Mouse (Mus musculus): Measurements from ENCODE around the gene Gm49486. TPM values are rescaled to one million over a fixed set of nuclear protein-coding genes. Genes with fewer than 3 reads are reported as not detected.
A peak's percentile ranks its signal among the peaks of the same experiment; 100 is the strongest.

Gm49486 gene
- polyA plus RNA-seq, 1 experiment from 2014 or later: not detected

GRCm38 (mm10) chr15:79201491-79202150, 27.6 kb upstream of the Gm49486 start:
- H3K9ac ChIP-seq: no peak overlapping the region
- no peak overlapping the region for H3K4me2 ChIP-seq
- 33% methylated on average over 13 of the region's 13 CpGs for WGBS (ENCODE audit: insufficient replicate concordance)
- H3K9me3 ChIP-seq (replicated peaks): no peaks in the 10 kb centered on the region
- H3K36me3 ChIP-seq (replicated peaks): no peaks in the 10 kb centered on the region
- no peak for ATAC-seq (ENCODE audit: insufficient read depth)
- 0 out of 2 replicates have a peak, but pooled peaks cover 3% of the 10 kb centered on the region for H3K4me1 ChIP-seq (replicated peaks)
- H3K4me3 ChIP-seq (replicated peaks): no peak overlapping the region
- peaks cover 14% of the 10 kb centered on the region for H3K27me3 ChIP-seq
- no peak overlapping the region for H3K27ac ChIP-seq (replicated peaks)

- peaks cover 14% of the 10 kb centered on the region for H3K27me3 ChIP-seq
- H3K36me3 ChIP-seq (replicated peaks): no peaks in the 10 kb centered on the region
- H3K4me1 ChIP-seq (replicated peaks): 0 out of 2 replicates have a peak, but pooled peaks cover 3% of the 10 kb centered on the region
- ATAC-seq (ENCODE audit: insufficient read depth): no peak
- WGBS (ENCODE audit: insufficient replicate concordance): 37% methylated on average over 10 of the region's 10 CpGs
- H3K9ac ChIP-seq: no peak overlapping the region
- H3K27ac ChIP-seq (replicated peaks): no peak overlapping the region
- no peak overlapping the region for H3K4me3 ChIP-seq (replicated peaks)
- no peaks in the 10 kb centered on the region for H3K9me3 ChIP-seq (replicated peaks)
- H3K4me2 ChIP-seq: no peak overlapping the region
Observed at GRCm38 (mm10) chr15:79202575-79202974, 26.6 kb upstream of the Gm49486 start.

GRCm38 (mm10) chr15:79208211-79208610, 21.0 kb upstream of the Gm49486 start:
- Histone ChIP-seq H3K4me1 (replicated peaks) (no peaks in the 10 kb centered on the region), H3K36me3 (replicated peaks) (no peaks in the 10 kb centered on the region), H3K9me3 (replicated peaks) (no peaks in the 10 kb centered on the region), H3K4me2 (no peak overlapping the region), H3K27ac (replicated peaks) (no peak overlapping the region), H3K9ac (no peak overlapping the region), H3K4me3 (replicated peaks) (no peak overlapping the region), H3K27me3 (peaks cover 3% of the 10 kb centered on the region; the same call in 1 of the 2 replicates)
- 60% methylated on average over 6 of the region's 6 CpGs for WGBS (ENCODE audit: insufficient replicate concordance)
- ATAC-seq (ENCODE audit: insufficient read depth): no peak

DNA sequence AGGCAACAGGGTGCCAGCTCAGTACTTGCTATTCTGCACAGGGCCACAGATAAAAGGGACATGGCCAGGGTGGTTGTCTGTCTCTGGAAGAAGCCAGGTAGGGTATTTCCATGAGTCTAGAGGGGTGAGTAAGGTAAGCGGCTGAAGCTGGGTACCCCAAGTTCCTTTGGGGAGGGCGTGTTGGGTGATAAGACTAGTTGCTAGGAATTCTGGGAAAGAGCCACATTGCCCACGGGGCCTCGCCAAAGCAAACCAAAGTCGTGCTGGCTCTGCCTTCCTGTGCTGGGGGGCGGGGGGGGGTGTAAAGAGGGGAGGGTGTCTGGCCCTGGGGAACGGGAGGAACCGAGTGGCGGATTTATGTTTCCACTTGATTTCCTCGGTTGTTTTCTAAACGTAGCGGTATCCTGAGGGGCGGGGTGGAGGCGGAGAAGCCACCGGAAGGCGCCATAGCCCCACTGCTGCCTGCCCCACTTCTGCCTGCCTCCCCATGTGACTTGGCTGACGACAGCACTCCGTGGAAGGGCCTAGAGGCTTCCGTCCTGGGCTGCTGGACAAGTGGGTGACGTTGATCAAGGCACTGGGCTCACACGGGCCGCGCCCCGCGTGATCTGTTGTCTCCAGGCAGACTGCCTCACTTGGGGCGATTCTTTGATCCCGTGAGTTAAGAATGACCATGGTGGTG, 20.3 kb upstream of the Gm49486 start:
- Histone ChIP-seq H3K9me3 (replicated peaks) (no peaks in the 10 kb centered on the region), H3K27ac (replicated peaks) (no peak overlapping the region), H3K36me3 (replicated peaks) (no peaks in the 10 kb centered on the region), H3K4me2 (peak overlapping the region; percentile 39), H3K4me3 (replicated peaks) (no peak overlapping the region), H3K9ac (no peak overlapping the region), H3K27me3 (no peaks in the 10 kb centered on the region), H3K4me1 (replicated peaks) (no peaks in the 10 kb centered on the region)
- WGBS (ENCODE audit: insufficient replicate concordance): 57% methylated on average over 27 of the region's 27 CpGs
- no peak for ATAC-seq (ENCODE audit: insufficient read depth)

DNA sequence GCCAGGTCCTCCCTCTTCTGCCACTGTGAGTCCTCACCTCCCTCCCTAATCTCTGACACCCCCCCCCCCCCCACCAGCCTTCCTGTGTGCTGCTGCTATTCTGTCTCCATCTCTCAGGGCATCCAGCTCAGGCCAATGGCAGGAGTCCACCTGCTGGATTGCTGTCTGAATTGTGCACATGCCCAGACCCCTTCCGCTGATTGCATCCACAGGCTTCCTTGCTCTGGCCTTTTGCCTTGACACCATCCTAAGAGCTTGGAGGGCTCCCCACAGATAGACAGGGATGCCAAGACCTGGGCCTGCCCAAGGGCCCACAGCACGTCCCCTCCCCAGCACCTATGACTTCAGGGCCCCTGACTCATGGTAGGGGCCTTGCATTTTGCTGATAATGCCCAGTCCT, 18.8 kb upstream of the Gm49486 start:
- H3K9ac ChIP-seq: no peak overlapping the region
- no peaks in the 10 kb centered on the region for H3K36me3 ChIP-seq (replicated peaks)
- H3K27me3 ChIP-seq: no peaks in the 10 kb centered on the region
- H3K4me3 ChIP-seq (replicated peaks): no peak overlapping the region
- H3K4me2 ChIP-seq: no peak overlapping the region
- no peak overlapping the region for H3K27ac ChIP-seq (replicated peaks)
- no peaks in the 10 kb centered on the region for H3K9me3 ChIP-seq (replicated peaks)
- H3K4me1 ChIP-seq (replicated peaks): no peaks in the 10 kb centered on the region
- no peak for ATAC-seq (ENCODE audit: insufficient read depth)
- WGBS (ENCODE audit: insufficient replicate concordance): 47% methylated on average over 2 of the region's 2 CpGs

DNA sequence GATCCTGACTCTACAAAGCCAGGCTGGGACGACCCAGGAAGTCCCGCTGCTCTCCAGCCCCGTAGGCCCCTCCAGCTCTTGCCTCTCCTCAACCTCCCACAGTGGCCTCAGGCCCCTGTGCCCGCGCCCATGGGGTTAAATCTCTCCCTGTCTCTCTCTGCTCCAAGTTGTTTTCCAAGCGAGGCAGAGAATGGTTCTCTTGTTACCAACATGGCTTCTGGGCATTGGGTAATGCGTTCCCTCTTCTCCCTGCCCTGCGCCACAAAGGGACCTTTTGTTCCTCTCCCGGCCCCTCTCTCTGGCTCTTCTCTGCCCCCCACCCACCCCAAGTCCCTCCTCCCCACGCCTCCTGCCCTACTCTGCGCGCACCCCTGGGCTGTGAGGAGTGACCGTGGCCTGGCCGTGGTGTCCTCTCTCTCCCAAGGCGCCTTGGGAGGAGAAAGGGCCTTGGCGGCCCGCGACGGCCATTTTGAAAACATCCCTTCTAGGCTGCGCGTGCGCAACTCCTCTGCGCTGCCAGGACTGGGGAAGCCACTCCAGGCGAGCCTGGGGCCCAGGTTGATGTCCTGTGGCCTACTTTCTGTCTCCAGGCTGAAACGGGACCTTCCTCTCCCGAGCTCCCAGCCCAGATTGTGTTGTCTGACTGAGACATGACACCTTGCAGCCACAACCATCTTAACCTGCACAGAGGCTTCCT, 16.3 kb upstream of the Gm49486 start:
- no peak overlapping the region for H3K27ac ChIP-seq (replicated peaks)
- WGBS (ENCODE audit: insufficient replicate concordance): 80% methylated on average over 26 of the region's 26 CpGs
- H3K4me2 ChIP-seq: no peak overlapping the region
- H3K4me1 ChIP-seq (replicated peaks): no peaks in the 10 kb centered on the region
- H3K27me3 ChIP-seq: no peaks in the 10 kb centered on the region
- H3K36me3 ChIP-seq (replicated peaks): no peaks in the 10 kb centered on the region
- no peak for ATAC-seq (ENCODE audit: insufficient read depth)
- H3K9ac ChIP-seq: no peak overlapping the region
- no peaks in the 10 kb centered on the region for H3K9me3 ChIP-seq (replicated peaks)
- H3K4me3 ChIP-seq (replicated peaks): no peak overlapping the region

GRCm38 (mm10) chr15:79213591-79213990, 15.6 kb upstream of the Gm49486 start:
- no peak overlapping the region for H3K4me2 ChIP-seq
- no peak for ATAC-seq (ENCODE audit: insufficient read depth)
- no peaks in the 10 kb centered on the region for H3K27me3 ChIP-seq
- no peak overlapping the region for H3K27ac ChIP-seq (replicated peaks)
- H3K36me3 ChIP-seq (replicated peaks): no peaks in the 10 kb centered on the region
- H3K9me3 ChIP-seq (replicated peaks): no peaks in the 10 kb centered on the region
- no peaks in the 10 kb centered on the region for H3K4me1 ChIP-seq (replicated peaks)
- 66% methylated on average over 6 of the region's 6 CpGs for WGBS (ENCODE audit: insufficient replicate concordance)
- H3K9ac ChIP-seq: no peak overlapping the region
- no peak overlapping the region for H3K4me3 ChIP-seq (replicated peaks)

DNA sequence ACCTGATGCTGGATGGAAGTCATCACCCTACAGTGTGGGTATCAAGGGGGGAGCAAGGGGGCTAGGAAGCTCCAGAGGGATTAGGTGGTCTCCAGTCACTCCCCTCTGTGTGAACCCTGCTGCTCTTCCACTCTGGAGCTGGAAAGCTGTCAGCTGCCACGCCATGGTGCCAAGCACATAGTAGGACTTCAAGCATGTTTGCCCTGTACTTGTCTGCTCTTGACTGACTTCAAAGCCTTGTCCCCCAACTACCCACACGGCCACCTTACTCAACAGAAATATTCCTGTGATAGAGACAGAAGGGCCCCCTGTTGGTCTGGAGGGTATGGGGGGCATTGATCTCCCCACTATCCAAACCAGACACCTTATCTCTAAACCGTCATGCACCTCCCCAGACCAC, 13.0 kb upstream of the Gm49486 start:
- WGBS (ENCODE audit: insufficient replicate concordance): 30% methylated on average over 3 of the region's 3 CpGs
- Histone ChIP-seq H3K4me3 (replicated peaks) (no peak overlapping the region), H3K9me3 (replicated peaks) (no peaks in the 10 kb centered on the region), H3K27ac (replicated peaks) (no peak overlapping the region), H3K4me1 (replicated peaks) (no peaks in the 10 kb centered on the region), H3K27me3 (no peaks in the 10 kb centered on the region), H3K9ac (no peak overlapping the region), H3K4me2 (no peak overlapping the region), H3K36me3 (replicated peaks) (no peaks in the 10 kb centered on the region)
- no peak for ATAC-seq (ENCODE audit: insufficient read depth)

DNA sequence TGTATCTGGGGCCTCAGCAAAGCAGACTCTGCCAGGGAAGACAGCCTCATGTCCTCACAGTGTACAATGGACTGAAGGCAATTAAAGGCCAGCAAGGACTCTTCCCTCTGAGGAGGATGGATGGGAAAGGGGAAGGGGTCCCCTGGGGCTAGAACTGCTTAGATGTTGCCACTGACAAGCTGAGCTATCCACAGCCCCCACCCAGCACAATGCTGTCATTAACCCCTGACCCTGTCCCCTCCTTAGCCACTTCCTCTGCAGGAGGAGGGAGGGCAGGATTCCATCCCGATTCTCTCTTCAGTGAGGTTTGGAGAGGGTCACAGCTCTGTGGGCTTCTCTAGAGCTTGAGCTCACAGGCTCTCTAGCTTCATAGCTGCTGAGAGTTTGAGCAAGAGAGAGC, 9.6 kb upstream of the Gm49486 start:
- peaks cover 4% of the 10 kb centered on the region; the same call in 1 of the 2 replicates for H3K27me3 ChIP-seq
- H3K9ac ChIP-seq: no peak overlapping the region
- H3K27ac ChIP-seq (replicated peaks): no peak overlapping the region
- no peaks in the 10 kb centered on the region for H3K9me3 ChIP-seq (replicated peaks)
- H3K4me3 ChIP-seq (replicated peaks): no peak overlapping the region
- no peak for ATAC-seq (ENCODE audit: insufficient read depth)
- no peak overlapping the region for H3K4me2 ChIP-seq
- H3K4me1 ChIP-seq (replicated peaks): peaks cover 6% of the 10 kb centered on the region; the same call in 1 of the 2 replicates
- H3K36me3 ChIP-seq (replicated peaks): no peaks in the 10 kb centered on the region
- WGBS (ENCODE audit: insufficient replicate concordance): 19% methylated on average over 1 of the region's 1 CpGs

DNA sequence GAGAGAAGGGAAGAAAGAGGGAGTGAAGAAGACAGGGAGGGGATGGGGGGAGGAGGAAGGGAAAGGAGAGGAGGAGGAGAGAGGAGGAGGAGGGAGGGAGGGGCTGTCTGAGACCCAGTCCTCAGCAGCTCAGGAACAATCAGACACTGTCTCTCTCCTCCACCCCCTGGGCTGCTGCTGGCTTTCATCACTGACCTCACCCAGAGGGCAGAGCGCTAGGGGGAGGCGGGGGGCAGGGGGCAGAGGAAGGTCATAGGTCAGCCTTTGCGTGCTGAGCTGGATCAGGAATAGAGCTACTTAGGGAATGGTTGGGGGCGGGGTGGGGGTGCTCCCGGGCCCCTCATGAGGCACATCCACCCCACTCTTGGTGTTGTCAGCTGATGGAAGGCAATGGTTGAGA, 5.5 kb upstream of the Gm49486 start:
- WGBS (ENCODE audit: insufficient replicate concordance): 18% methylated on average over 5 of the region's 5 CpGs
- Histone ChIP-seq H3K4me2 (no peak overlapping the region), H3K9ac (no peak overlapping the region), H3K27ac (replicated peaks) (no peak overlapping the region), H3K27me3 (peaks cover 4% of the 10 kb centered on the region; the same call in 1 of the 2 replicates), H3K4me1 (replicated peaks) (peaks cover 6% of the 10 kb centered on the region; the same call in 1 of the 2 replicates), H3K4me3 (replicated peaks) (no peak overlapping the region), H3K36me3 (replicated peaks) (no peaks in the 10 kb centered on the region), H3K9me3 (replicated peaks) (no peaks in the 10 kb centered on the region)
- 0 out of 2 replicates have a peak, but pooled peaks have one; percentile 33 for ATAC-seq (ENCODE audit: insufficient read depth)

- Histone ChIP-seq H3K27ac (replicated peaks) (no peak overlapping the region), H3K4me1 (replicated peaks) (peaks cover 14% of the 10 kb centered on the region), H3K9ac (no peak overlapping the region), H3K27me3 (peaks cover 4% of the 10 kb centered on the region; the same call in 1 of the 2 replicates), H3K4me3 (replicated peaks) (no peak overlapping the region), H3K4me2 (no peak overlapping the region), H3K9me3 (replicated peaks) (no peaks in the 10 kb centered on the region), H3K36me3 (replicated peaks) (no peaks in the 10 kb centered on the region)
- WGBS (ENCODE audit: insufficient replicate concordance): 10% methylated on average over 5 of the region's 5 CpGs
- peak; percentile 35 for ATAC-seq (ENCODE audit: insufficient read depth)
Observed at GRCm38 (mm10) chr15:79224685-79225084, 4.5 kb upstream of the Gm49486 start.

All from liver, embryonic 15.5 days (tissue).